In the genomic region with DNA sequence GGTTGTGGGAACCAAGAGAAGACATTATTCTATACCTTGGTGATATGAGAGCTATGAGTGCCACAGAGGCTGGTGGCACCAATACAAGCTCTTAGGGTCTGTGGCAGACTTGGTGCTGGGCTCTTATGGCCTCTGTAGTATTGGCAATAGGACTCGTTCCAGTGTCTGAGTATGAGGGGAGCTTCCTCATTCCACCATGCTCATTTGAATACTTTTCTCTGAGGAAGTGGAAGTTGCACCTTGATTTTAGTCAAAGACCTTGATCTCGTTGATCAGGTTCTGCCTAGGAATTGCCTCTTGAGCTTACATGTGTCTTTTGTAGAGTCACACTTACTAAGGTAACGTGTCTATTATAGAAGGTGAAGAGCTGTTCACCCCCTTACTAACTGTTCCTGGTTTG, we compare ENCODE assay signal across 26 mouse cellular contexts.
"Had no signal": no experiment of that assay in that cellular context is flagged by ENCODE, and none has a peak within 500 bp of the region (broad histone marks: within the 10 kb centered on the region; RNA-seq: fewer than 3 reads in every experiment).

No protein-coding gene starts in this region.

- H3K27ac ChIP-seq: heart, adult 2 months; heart, embryonic 13.5 days; heart, embryonic 15.5 days; hindbrain, embryonic 13.5 days; hindbrain, embryonic 15.5 days; hindbrain, postnatal 0 days; kidney, embryonic 15.5 days; kidney, postnatal 0 days; limb, embryonic 13.5 days; limb, embryonic 15.5 days; liver, embryonic 12.5 days had no signal

- H3K27me3 ChIP-seq: heart, embryonic 13.5 days; heart, embryonic 15.5 days; hindbrain, embryonic 13.5 days; hindbrain, embryonic 15.5 days; kidney, embryonic 15.5 days; limb, embryonic 13.5 days; limb, embryonic 15.5 days; liver, embryonic 12.5 days had no signal

- H3K9ac ChIP-seq: heart, embryonic 13.5 days; heart, embryonic 15.5 days; hindbrain, embryonic 13.5 days; hindbrain, embryonic 15.5 days; kidney, embryonic 15.5 days; limb, embryonic 13.5 days; limb, embryonic 15.5 days; liver, embryonic 12.5 days had no signal

- ATAC-seq: hindbrain, postnatal 0 days; intestine, embryonic 16.5 days; liver, embryonic 12.5 days had no signal

- H3K4me2 ChIP-seq: heart, embryonic 11.5 days; heart, embryonic 13.5 days; heart, embryonic 15.5 days; hindbrain, embryonic 13.5 days; hindbrain, embryonic 15.5 days; kidney, embryonic 15.5 days; limb, embryonic 13.5 days; limb, embryonic 15.5 days; liver, embryonic 12.5 days had no signal

- H3K9me3 ChIP-seq: heart, embryonic 13.5 days; heart, embryonic 15.5 days; hindbrain, embryonic 13.5 days; hindbrain, embryonic 15.5 days; kidney, embryonic 15.5 days; limb, embryonic 13.5 days; limb, embryonic 15.5 days; liver, embryonic 12.5 days had no signal

- H3K4me3 ChIP-seq: heart, adult 2 months; heart, embryonic 13.5 days; heart, embryonic 15.5 days; hindbrain, embryonic 13.5 days; hindbrain, embryonic 15.5 days; kidney, embryonic 15.5 days; limb, embryonic 13.5 days; limb, embryonic 15.5 days; liver, embryonic 12.5 days had no signal

- H3K4me1 ChIP-seq: heart, embryonic 13.5 days; hindbrain, embryonic 13.5 days; limb, embryonic 13.5 days; limb, embryonic 15.5 days; liver, embryonic 12.5 days had no signal

- DNase-seq: gastrocnemius, postnatal 14 days; gastrocnemius, postnatal 36 days; heart, adult 11 months; heart, adult 2 months; heart, postnatal 14 days; heart, postnatal 36 days; kidney, adult 11 months; kidney, adult 2 months; kidney, adult 9 months; kidney, postnatal 14 days; kidney, postnatal 36 days; layer of hippocampus, adult 9-11 months; layer of hippocampus, postnatal 36 days; left cerebral cortex, postnatal 4 days had no signal
